Mouse (Mus musculus): ENCODE results near the gene Atg10. TPM values are rescaled to one million over a fixed set of nuclear protein-coding genes. Genes with fewer than 3 reads are reported as not detected.

Gene Atg10
- polyA plus RNA-seq, 1 experiment from 2014 or later, result 16.8 TPM

DNA sequence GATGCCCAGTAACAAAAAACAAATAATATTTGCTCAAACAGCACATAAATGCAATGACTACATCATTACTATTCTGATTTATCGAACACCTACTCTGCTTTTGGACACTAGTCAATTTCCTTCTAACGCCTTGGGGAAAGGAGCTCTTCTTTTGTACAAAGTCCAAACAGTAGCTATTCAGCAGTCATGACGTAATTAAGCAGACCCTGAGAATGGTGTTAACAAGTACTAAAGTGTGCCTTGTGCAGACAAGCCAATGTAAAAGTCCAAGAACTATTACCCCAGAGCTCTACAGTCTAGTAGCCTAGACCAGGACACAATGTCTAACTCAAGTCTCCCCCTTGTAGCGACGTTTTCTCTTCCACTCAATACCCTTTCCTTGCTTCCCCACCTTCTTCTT, 67.5 kb downstream of the Atg10 start:
- no peak for ATAC-seq
- Histone ChIP-seq H3K9me3 (ENCODE audit: control insufficient read depth, low read length) (no peaks in the 10 kb centered on the region), H3K27ac (ENCODE audit: low read length) (no peak overlapping the region), H3K4me3 (ENCODE audit: low read length) (no peak overlapping the region), H3K4me2 (ENCODE audit: low read depth, low read length) (no peak overlapping the region), H3K9ac (ENCODE audit: low read depth, low read length) (no peak overlapping the region), H3K36me3 (ENCODE audit: control insufficient read depth, insufficient read depth, low read length) (no peaks in the 10 kb centered on the region), H3K4me1 (ENCODE audit: control insufficient read depth, insufficient read depth, low read length) (0 out of 2 replicates have a peak, but pooled peaks cover 3% of the 10 kb centered on the region), H3K27me3 (replicated peaks; ENCODE audit: control insufficient read depth, insufficient read depth, low read length) (no peaks in the 10 kb centered on the region)
- 77% methylated on average over 5 of the region's 5 CpGs for WGBS

DNA sequence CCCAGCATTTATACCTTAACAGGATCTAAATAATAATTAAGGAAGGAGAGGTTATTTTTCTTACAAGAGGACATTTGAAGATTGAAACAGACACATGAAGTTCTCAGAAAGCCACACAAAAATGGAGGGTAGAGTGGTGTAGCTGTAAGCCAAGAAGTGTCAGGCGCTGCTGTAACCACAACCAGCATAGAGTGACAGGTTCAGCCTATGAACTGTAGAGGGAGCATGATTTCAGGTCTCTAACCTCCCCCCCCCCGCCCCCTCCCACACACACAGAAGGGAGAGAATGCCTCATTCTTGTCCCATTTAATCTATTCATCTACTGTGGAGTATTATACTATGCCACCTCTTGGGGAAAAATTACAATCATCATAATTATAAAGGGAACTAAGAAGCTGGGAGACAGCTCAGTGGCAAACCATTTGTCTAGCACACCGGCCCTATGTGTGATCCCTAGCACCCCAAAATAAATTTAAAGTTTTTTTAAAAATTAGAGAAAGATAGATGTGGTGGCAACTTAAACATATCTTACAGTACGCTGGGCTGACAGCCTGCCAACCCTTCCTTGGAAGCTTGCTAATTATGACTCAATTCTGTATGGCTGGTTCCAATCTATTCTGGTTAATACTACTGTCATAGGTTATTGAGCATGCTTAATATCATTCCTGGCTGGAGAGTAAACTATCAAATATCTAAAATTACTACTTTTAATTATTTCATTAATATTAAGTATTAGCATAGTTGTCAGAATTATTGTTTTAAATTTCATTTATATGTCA, 68.2 kb downstream of the Atg10 start:
- no peak overlapping the region for H3K9ac ChIP-seq (ENCODE audit: low read depth, low read length)
- no peak overlapping the region for H3K4me2 ChIP-seq (ENCODE audit: low read depth, low read length)
- 75% methylated on average over 4 of the region's 4 CpGs for WGBS
- no peaks in the 10 kb centered on the region for H3K36me3 ChIP-seq (ENCODE audit: control insufficient read depth, insufficient read depth, low read length)
- no peaks in the 10 kb centered on the region for H3K9me3 ChIP-seq (ENCODE audit: control insufficient read depth, low read length)
- no peaks in the 10 kb centered on the region for H3K27me3 ChIP-seq (replicated peaks; ENCODE audit: control insufficient read depth, insufficient read depth, low read length)
- H3K4me1 ChIP-seq (ENCODE audit: control insufficient read depth, insufficient read depth, low read length), result 0 out of 2 replicates have a peak, but pooled peaks cover 3% of the 10 kb centered on the region
- ATAC-seq, result no peak
- no peak overlapping the region for H3K27ac ChIP-seq (ENCODE audit: low read length)
- H3K4me3 ChIP-seq (ENCODE audit: low read length), result no peak overlapping the region

DNA sequence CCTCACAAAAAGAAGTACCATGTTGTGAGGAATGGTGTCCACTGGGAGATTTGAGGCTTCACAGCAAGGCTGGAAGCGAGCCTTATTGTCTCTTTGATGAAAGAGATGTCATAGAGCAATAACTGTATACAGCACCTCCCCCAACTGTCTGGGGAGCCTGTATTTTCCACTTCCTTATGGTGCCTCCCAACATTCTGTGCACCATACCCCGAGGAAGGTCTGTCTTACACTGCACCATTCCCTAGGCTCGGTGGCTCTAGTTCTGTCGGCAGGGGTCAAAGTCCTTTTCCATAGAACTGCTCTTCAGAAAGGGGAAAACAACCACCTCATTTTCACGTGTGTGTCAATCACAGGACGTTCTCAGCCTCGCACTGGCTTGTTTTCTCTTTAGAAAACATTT, 69.1 kb downstream of the Atg10 start:
- H3K4me1 ChIP-seq (ENCODE audit: control insufficient read depth, insufficient read depth, low read length), result 0 out of 2 replicates have a peak, but pooled peaks cover 3% of the 10 kb centered on the region
- H3K9me3 ChIP-seq (ENCODE audit: control insufficient read depth, low read length), result no peaks in the 10 kb centered on the region
- no peaks in the 10 kb centered on the region for H3K36me3 ChIP-seq (ENCODE audit: control insufficient read depth, insufficient read depth, low read length)
- H3K4me2 ChIP-seq (ENCODE audit: low read depth, low read length), result no peak overlapping the region
- no peak overlapping the region for H3K9ac ChIP-seq (ENCODE audit: low read depth, low read length)
- H3K27me3 ChIP-seq (replicated peaks; ENCODE audit: control insufficient read depth, insufficient read depth, low read length), result no peaks in the 10 kb centered on the region
- H3K4me3 ChIP-seq (ENCODE audit: low read length), result no peak overlapping the region
- 53% methylated on average over 7 of the region's 7 CpGs for WGBS
- H3K27ac ChIP-seq (ENCODE audit: low read length), result no peak overlapping the region
- peak; percentile 89 for ATAC-seq

DNA sequence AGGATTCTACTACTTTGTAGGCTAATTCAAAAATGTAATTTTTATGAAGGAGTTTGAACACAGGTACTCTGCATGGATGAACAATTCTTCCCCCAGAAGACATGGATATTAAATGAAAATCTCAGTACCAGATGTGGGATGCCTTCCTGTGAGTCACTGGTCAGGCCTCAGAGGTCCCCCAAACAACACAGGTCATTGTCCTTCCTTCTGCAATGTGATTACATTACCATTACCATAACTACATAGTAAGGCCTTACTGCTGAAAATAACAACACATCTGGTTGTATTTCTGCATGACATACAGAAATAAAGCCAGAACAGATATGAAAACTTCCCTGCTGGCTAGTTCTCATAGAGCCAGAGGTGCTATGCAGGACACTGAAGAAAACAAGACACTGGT, 87.4 kb downstream of the Atg10 start:
- ATAC-seq, result no peak
- no peak overlapping the region for H3K9ac ChIP-seq (ENCODE audit: low read depth, low read length)
- H3K4me2 ChIP-seq (ENCODE audit: low read depth, low read length), result no peak overlapping the region
- no peaks in the 10 kb centered on the region for H3K27me3 ChIP-seq (replicated peaks; ENCODE audit: control insufficient read depth, insufficient read depth, low read length)
- no peak overlapping the region for H3K27ac ChIP-seq (ENCODE audit: low read length)
- no peaks in the 10 kb centered on the region for H3K9me3 ChIP-seq (ENCODE audit: control insufficient read depth, low read length)
- no peaks in the 10 kb centered on the region for H3K4me1 ChIP-seq (ENCODE audit: control insufficient read depth, insufficient read depth, low read length)
- H3K36me3 ChIP-seq (ENCODE audit: control insufficient read depth, insufficient read depth, low read length), result no peaks in the 10 kb centered on the region
- H3K4me3 ChIP-seq (ENCODE audit: low read length), result no peak overlapping the region

DNA sequence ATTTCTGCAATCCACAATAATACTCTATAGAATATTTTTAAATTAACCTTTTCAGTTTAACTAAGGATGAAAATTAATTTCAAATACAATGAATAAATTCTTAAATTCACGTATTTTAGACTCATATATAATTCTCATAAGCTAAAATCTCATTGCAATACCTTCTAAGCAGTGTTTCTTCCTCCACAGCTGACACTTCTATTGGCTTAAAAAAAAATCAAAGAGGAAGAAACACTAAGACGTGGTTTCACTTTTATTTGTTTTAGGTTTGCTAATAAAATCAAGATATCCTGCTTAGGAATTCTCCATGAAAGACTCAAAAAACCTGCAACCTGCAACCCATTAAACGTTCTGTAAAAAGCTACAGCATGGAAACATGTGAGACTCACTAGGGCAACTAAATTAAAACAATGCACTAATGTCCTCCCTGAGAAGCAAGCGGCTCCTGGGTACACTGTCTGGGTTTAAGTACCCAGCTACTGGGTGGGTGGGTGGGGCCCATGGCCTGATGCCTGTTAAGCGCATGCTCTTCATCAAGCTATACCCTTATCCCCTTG, 90.4 kb downstream of the Atg10 start:
- H3K4me2 ChIP-seq (ENCODE audit: low read depth, low read length), result no peak overlapping the region
- H3K27me3 ChIP-seq (replicated peaks; ENCODE audit: control insufficient read depth, insufficient read depth, low read length), result no peaks in the 10 kb centered on the region
- 68% methylated on average over 5 of the region's 5 CpGs for WGBS
- no peaks in the 10 kb centered on the region for H3K9me3 ChIP-seq (ENCODE audit: control insufficient read depth, low read length)
- no peak overlapping the region for H3K27ac ChIP-seq (ENCODE audit: low read length)
- no peak overlapping the region for H3K4me3 ChIP-seq (ENCODE audit: low read length)
- no peaks in the 10 kb centered on the region for H3K4me1 ChIP-seq (ENCODE audit: control insufficient read depth, insufficient read depth, low read length)
- no peak for ATAC-seq
- no peak overlapping the region for H3K9ac ChIP-seq (ENCODE audit: low read depth, low read length)
- no peaks in the 10 kb centered on the region for H3K36me3 ChIP-seq (ENCODE audit: control insufficient read depth, insufficient read depth, low read length)

DNA sequence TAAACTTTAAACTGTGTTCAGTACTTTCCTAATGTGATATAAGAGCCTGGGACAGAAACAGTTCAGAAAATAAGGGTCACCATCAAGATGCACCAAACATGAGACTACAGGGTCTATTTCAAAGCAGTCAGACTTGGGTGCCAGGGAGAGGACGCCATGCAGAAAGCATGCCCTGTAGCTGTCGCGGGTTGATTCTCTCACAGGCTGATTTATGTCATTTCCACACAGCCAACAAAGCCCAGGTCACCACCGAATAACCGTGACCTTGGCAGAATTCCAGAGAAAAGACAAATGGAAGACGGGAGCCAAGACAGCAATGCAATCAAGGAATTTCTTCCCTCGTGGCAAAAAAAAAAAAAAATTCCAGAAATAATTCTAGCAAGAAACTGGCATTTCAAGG, 94.7 kb downstream of the Atg10 start:
- 29% methylated on average over 7 of the region's 7 CpGs for WGBS
- Histone ChIP-seq H3K27me3 (replicated peaks; ENCODE audit: control insufficient read depth, insufficient read depth, low read length) (no peaks in the 10 kb centered on the region), H3K4me3 (ENCODE audit: low read length) (no peak overlapping the region), H3K27ac (ENCODE audit: low read length) (no peak overlapping the region), H3K36me3 (ENCODE audit: control insufficient read depth, insufficient read depth, low read length) (no peaks in the 10 kb centered on the region), H3K9ac (ENCODE audit: low read depth, low read length) (no peak overlapping the region), H3K4me2 (ENCODE audit: low read depth, low read length) (no peak overlapping the region), H3K9me3 (ENCODE audit: control insufficient read depth, low read length) (no peaks in the 10 kb centered on the region), H3K4me1 (ENCODE audit: control insufficient read depth, insufficient read depth, low read length) (no peaks in the 10 kb centered on the region)
- ATAC-seq, result no peak

DNA sequence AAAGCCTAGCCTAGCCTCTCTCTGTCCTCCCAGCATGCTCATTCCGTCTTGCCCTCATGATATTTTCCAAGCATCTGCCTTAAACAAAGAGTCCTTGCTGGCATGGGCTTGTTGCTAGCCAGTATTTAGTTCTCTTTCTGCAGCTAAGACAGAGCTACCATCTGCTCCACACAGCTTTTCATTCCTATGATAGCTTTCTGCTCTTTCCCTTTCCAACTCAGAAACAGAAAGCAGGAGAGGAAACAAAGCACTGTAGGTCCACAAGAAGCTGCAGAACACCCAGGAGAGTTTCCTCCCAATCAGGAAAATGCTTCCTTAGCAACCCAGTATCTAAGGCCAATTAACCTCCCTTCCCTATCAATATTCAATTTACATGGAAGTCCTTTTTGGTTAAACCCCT, 95.2 kb downstream of the Atg10 start:
- no peaks in the 10 kb centered on the region for H3K27me3 ChIP-seq (replicated peaks; ENCODE audit: control insufficient read depth, insufficient read depth, low read length)
- WGBS, result 52% methylated on average over 1 of the region's 1 CpGs
- no peaks in the 10 kb centered on the region for H3K9me3 ChIP-seq (ENCODE audit: control insufficient read depth, low read length)
- H3K4me2 ChIP-seq (ENCODE audit: low read depth, low read length), result no peak overlapping the region
- ATAC-seq, result no peak
- H3K4me3 ChIP-seq (ENCODE audit: low read length), result no peak overlapping the region
- no peak overlapping the region for H3K9ac ChIP-seq (ENCODE audit: low read depth, low read length)
- H3K27ac ChIP-seq (ENCODE audit: low read length), result no peak overlapping the region
- no peaks in the 10 kb centered on the region for H3K4me1 ChIP-seq (ENCODE audit: control insufficient read depth, insufficient read depth, low read length)
- H3K36me3 ChIP-seq (ENCODE audit: control insufficient read depth, insufficient read depth, low read length), result no peaks in the 10 kb centered on the region

DNA sequence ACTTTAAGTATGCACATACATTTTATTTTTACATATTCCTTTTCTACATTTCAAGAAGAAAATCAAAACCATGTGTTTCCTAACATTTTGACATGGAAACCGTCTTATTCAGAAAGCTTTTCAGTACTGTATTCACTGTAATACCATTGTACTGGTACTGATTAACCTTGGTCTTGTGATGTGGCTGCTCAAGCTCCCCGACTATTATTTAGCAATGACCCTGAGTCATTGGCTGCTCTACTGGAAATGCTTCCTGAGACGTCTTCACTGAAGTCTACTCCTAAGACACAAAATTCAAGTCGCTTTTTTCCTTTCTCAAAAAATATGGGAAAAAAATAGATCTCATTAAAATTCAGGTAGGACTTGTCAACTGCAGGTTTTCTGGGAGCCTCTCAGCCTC, 105.6 kb downstream of the Atg10 start:
- ATAC-seq, result no peak
- H3K27ac ChIP-seq (ENCODE audit: low read length), result no peak overlapping the region
- WGBS, result 82% methylated on average over 4 of the region's 4 CpGs

DNA sequence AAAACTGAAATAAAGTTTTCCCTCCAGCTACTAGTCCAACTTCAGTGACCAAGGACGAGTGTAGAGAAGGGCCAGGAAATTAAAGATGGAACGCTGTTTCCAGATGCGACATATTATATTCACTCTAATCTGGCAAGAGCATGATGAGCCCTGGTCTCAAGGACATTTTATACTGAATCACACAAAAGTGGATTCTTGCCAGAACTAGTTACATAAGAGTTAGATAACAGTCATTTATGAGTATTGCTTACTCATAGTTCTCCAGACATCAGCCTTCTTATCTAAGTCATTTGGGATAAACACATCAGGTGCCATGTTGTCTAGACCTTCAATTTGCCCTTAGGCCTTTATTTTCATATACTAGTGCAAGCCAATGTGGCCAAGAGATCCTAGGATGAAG, 108.9 kb downstream of the Atg10 start:
- H3K27ac ChIP-seq (ENCODE audit: low read length), result no peak overlapping the region
- H3K4me1 ChIP-seq (ENCODE audit: control insufficient read depth, insufficient read depth, low read length), result no peaks in the 10 kb centered on the region
- no peak for ATAC-seq
- H3K4me3 ChIP-seq (ENCODE audit: low read length), result no peak overlapping the region
- H3K36me3 ChIP-seq (ENCODE audit: control insufficient read depth, insufficient read depth, low read length), result no peaks in the 10 kb centered on the region
- 89% methylated on average over 3 of the region's 3 CpGs for WGBS
- no peaks in the 10 kb centered on the region for H3K27me3 ChIP-seq (replicated peaks; ENCODE audit: control insufficient read depth, insufficient read depth, low read length)
- no peaks in the 10 kb centered on the region for H3K9me3 ChIP-seq (ENCODE audit: control insufficient read depth, low read length)
- no peak overlapping the region for H3K9ac ChIP-seq (ENCODE audit: low read depth, low read length)
- no peak overlapping the region for H3K4me2 ChIP-seq (ENCODE audit: low read depth, low read length)

More for the DNA sequence above, 105.6 kb downstream of the Atg10 start:
- Histone ChIP-seq H3K4me3 (ENCODE audit: low read length) (no peak overlapping the region), H3K4me2 (ENCODE audit: low read depth, low read length) (no peak overlapping the region), H3K4me1 (ENCODE audit: control insufficient read depth, insufficient read depth, low read length) (no peaks in the 10 kb centered on the region), H3K36me3 (ENCODE audit: control insufficient read depth, insufficient read depth, low read length) (no peaks in the 10 kb centered on the region), H3K9ac (ENCODE audit: low read depth, low read length) (no peak overlapping the region), H3K27me3 (replicated peaks; ENCODE audit: control insufficient read depth, insufficient read depth, low read length) (no peaks in the 10 kb centered on the region), H3K9me3 (ENCODE audit: control insufficient read depth, low read length) (no peaks in the 10 kb centered on the region)

Measured in intestine, embryonic 16.5 days (tissue).